Mouse (Mus musculus): ENCODE measurements around the gene Jpt1. TPM values are rescaled to one million over a fixed set of nuclear protein-coding genes. Genes with fewer than 3 reads are reported as not detected.
"Not testable (repeated sequence)": the region's sequence is repeated elsewhere in the genome, so short reads cannot be mapped to it uniquely, and the experiment has no call there.

The Jpt1 gene
- total RNA-seq (2021): 100 to 1,000 TPM; 338 to 393 TPM

DNA sequence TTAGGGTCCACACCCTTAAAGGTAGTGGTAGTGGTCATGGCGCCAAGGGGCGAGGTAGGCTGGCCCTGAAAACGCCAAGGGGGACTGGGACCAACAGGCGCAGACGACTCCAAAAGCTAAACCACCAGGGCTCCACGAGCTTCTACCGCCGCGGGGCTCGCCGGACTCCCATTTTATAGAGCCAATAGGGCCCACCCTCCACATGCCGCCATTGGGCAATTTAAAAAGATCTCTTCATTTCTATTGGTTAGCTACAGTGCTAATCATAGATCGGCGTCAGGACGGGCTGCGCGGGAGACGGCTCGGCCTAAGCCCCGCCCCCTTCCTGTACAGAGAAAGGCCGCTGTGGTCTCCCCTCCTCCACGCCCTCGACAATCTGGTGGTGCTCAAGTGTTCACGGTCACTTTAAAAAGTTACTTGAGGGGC is at the start of gene Jpt1:
Jpt1 (minus strand) TSS at position 150 of the 426 bp plus-strand sequence.
- peak; percentile 99 for DNase-seq

GRCm38 (mm10) chr11:115563406-115563805 is 49.2 kb upstream of the Jpt1 start:
- intact Hi-C loops (cut with DNase I): no loop called here
- DNase-seq: no peak

More for the DNA sequence above, at the start of gene Jpt1:
- intact Hi-C loops (cut with DNase I): loop anchor here (2.0 kb wide), 1 partner anchor 21 kb away; no protein-coding TSS in a partner anchor

- no peak for DNase-seq
- intact Hi-C loops (cut with DNase I): no loop called here
These were observed 41.5 kb upstream of the Jpt1 start for GRCm38 (mm10) chr11:115555717-115556116.

- intact Hi-C loops (cut with DNase I): no loop called here
- no peak for DNase-seq
These were observed 38.6 kb upstream of the Jpt1 start for GRCm38 (mm10) chr11:115552783-115553182.

- intact Hi-C loops (cut with DNase I): no loop called here
- no peak for DNase-seq
These were observed 29.4 kb upstream of the Jpt1 start for GRCm38 (mm10) chr11:115543571-115543970.

DNA sequence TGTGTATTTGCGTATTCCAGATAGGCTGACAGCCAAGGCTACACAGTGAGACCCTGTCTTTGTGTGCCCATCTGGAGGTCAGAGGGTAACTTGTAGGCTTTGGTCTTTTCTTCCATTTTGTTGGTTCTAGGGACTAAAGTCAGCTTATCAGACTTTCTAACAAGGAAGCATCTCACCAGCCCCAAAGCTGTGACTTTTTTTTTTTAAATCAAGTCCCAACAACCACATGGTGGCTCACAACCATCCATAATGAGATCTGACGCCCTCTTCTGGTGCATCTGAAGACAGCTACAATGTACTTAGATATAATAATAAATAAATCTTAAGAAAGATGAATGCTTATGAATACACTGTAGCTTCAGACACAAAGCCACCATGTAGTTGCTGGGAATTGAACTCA is 23.9 kb upstream of the Jpt1 start:
- no peak for DNase-seq

DNA sequence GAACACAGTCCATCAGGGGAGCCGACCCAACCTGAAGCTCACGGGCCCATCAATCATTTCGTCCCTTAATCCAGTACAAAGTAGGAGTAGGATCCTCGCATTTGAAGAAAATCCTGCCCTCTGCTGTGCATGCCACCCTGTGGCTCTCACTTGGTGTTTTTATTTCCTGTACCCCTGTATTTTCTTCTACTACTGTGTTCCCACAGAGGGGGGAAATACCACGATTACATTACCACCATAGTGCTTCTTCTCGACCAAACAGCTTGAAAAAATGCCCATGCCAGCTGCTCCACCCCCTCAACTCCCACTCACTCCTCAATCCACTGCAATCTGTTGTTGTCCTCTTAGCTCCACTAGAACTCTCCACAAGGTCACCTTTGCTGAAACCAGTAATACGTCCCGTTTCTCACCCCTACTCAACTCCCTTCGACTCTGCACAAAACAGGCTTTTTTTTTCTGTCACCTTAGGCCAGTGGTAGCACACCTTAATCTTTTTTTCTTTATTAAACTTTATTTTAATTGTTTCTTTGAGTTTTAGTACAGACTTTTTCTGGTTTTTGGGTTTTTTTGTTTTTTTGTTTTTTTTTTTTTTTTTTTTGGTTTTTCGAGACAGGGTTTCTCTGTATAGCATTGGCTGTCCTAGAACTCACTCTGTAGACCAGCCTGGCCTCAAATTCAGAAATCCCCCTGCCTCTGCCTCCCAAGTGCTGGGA is 22.8 kb upstream of the Jpt1 start:
- DNase-seq: no peak
- intact Hi-C loops (cut with DNase I): loop anchor here (5.0 kb wide), 1 partner anchor 65 kb away; the partner anchor contains the start of genes Gga3 and Mrps7

More for the DNA sequence above, 23.9 kb upstream of the Jpt1 start:
- intact Hi-C loops (cut with DNase I): loop anchor here (1.0 to 5.0 kb wide), 2 partner anchors 55 to 64 kb away; partner anchors contain the start of genes Gga3 and Mrps7

DNA sequence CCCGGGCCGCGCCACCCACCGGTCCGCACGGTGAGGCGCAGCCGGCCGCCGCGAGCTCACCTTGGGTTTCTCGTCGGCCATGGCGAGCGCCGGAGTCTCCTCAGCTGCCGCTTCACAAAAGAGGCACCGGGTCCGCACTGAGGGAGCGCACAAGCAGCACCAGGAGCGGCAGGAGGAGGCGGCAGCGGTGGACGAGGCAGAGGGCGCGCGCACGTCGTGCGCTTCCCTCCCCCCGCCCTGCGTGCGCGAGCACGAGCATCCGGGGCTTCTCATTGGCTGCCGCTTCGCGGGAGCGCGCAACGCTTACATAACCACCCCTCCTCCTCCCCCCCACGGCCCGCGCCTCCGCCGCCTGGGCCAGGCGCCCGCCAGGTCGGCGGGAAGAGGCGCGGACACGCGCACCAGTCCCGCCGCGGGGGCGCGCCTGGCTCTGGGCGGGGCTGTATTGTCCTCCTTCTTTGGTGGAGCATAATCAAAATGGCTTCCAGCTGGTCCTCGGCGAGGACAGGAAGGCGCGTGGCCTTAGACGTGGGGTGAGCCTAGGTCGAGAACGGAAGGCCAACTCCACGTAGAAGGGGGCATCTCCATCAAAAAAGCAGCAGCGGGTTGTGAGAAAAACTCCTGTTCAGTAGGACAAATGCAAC is 22.0 kb upstream of the Jpt1 start, which contains the start of gene Sumo2:
Sumo2 (minus strand) TSS at position 239 of the 644 bp plus-strand sequence.
- peak; percentile 99 for DNase-seq
- intact Hi-C loops (cut with DNase I): loop anchor here (5.0 kb wide), 1 partner anchor 66 kb away; the partner anchor contains the start of genes Gga3 and Mrps7

- peak; percentile 77 for DNase-seq
- intact Hi-C loops (cut with DNase I): loop anchor here (2.0 to 5.0 kb wide), 2 partner anchors 21 to 67 kb away; partner anchors contain the start of genes Gga3, Jpt1 and Mrps7
These were observed 21.3 kb upstream of the Jpt1 start for GRCm38 (mm10) chr11:115535401-115536037.

GRCm38 (mm10) chr11:115534759-115535371 is 20.7 kb upstream of the Jpt1 start:
- intact Hi-C loops (cut with DNase I): loop anchor here (2.0 to 5.0 kb wide), 2 partner anchors 20 to 67 kb away; partner anchors contain the start of genes Gga3, Jpt1 and Mrps7
- no peak for DNase-seq

GRCm38 (mm10) chr11:115526446-115526845 is 12.3 kb upstream of the Jpt1 start:
- intact Hi-C loops (cut with DNase I); DNase-seq: not testable (repeated sequence)

GRCm38 (mm10) chr11:115522703-115523102 is 8.5 kb upstream of the Jpt1 start:
- DNase-seq: no peak
- intact Hi-C loops (cut with DNase I): no loop called here

DNA sequence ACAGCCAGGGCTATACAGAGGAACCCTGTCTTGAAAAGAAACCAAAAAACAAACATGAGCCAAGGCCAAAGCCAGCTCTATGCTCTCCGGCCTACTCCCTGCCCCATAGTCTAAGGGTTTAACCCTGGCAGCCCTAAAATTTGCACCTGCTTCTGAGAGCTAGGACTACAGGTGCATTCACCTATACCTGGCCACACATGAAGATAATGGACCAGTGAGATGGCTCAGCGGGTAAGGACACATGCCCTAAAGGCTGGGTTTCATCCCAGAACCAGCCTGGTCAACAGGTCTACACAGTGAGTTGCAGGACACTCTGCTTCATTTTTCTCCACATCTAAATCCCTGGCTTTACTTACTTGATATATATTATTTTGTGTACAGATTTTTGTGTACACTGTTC is 8.1 kb upstream of the Jpt1 start:
- intact Hi-C loops (cut with DNase I): no loop called here
- DNase-seq: no peak

GRCm38 (mm10) chr11:115521080-115521479 is 6.9 kb upstream of the Jpt1 start:
- intact Hi-C loops (cut with DNase I): no loop called here
- no peak for DNase-seq

DNA sequence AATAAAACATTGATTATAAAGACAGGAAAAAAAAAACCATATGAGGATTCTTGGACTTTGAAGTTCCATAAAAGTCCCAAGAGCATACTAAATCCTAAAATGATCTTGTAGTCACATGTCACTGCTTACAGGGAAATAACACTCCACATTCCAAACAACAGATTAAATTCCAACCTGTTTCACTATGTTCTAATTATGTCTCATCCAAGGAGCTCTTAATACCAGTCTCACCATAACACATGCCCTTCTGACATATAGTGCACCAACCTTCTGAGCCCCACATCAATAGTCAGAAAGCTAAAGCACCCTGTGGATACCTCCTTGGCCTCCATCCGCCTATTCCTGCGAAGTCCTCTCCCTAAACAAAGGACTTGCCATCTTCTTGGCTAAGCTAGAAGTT is 6.0 kb upstream of the Jpt1 start:
- intact Hi-C loops (cut with DNase I): no loop called here
- peak in 1 of 2 experiments; percentile 44 for DNase-seq

GRCm38 (mm10) chr11:115519581-115519980 is 5.4 kb upstream of the Jpt1 start:
- DNase-seq: no peak
- intact Hi-C loops (cut with DNase I): no loop called here

- intact Hi-C loops (cut with DNase I): no loop called here
- no peak for DNase-seq
These were observed 4.5 kb upstream of the Jpt1 start for GRCm38 (mm10) chr11:115518693-115519092.

DNA sequence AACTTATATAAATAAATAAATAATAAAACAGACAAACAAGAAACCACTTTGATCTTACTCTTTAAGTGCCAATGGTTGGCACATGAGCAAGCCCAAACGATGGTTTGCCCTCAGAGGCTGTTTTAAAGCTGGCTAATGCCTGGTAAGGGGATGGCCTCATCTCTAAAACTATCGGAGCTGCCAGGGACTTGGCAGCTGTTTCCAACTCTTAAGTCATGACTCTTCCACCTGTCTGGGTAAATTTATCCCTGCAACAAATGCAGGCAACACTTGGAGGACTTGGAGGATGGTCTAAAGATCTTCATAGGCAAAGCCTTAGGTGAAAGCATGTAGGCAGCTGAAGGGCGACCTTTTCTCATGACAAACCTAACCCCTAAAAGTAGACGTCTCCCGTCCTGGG is 2.8 kb upstream of the Jpt1 start:
- intact Hi-C loops (cut with DNase I): no loop called here
- no peak for DNase-seq

DNA sequence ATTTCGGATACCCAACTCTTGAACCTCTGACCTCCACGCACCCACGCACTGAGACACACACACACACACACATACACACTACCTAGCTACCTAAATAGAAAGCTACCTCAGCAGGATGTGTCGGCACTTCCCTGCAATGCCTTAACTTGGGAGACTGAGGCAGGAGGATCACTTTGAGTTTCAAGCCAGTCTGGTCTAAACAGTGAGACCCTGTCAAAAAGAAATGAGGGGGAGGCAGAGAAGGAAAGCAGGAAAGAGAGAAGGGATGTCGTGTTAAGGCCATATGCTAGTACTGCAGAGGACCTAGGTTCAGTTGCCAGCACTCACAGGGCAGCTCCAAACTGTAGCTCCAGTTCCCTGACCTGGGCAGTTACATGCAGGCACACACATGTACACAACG is 834 bp upstream of the Jpt1 start:
- DNase-seq: no peak
- intact Hi-C loops (cut with DNase I): loop anchor here (2.0 kb wide), 1 partner anchor 20 kb away; no protein-coding TSS in a partner anchor
